Comparison of ENCODE assay signal across 13 mouse cellular contexts in the genomic region with DNA sequence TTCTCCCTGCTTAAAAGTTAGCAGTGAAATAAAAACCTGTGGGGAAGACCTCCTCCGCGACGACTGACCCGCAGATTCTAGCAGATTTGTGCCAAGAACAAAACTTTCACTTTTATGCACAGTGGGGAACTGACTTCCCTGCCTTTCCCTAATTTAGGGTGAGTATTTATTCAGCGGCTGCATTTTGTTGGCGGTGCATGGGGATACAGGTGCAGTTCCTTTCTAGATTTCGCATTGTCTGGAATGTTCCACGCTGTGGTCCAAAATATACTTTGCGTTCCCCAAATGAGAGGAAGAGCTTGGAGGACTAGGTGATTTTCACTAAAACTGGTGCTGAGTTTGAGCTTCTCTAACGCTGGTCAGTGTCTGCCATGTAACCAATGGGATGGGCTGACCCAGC. TPM values are rescaled to one million over a fixed set of nuclear protein-coding genes. Genes with fewer than 3 reads are reported as not detected.
DNase-seq lines count a peak whose midpoint lies in the region; ATAC-seq and TF ChIP-seq lines count a peak whose summit lies in the region.
"Had no signal": no experiment of that assay in that cellular context is flagged by ENCODE, and none has a peak within 500 bp of the region (broad histone marks: within the 10 kb centered on the region; RNA-seq: fewer than 3 reads in every experiment).

No protein-coding gene starts in this region.

- no peak overlapping the region for H3K9ac ChIP-seq in forebrain, embryonic 12.5 days
- H3K9ac ChIP-seq in forebrain, embryonic 14.5 days (ENCODE audit: low read length): no peak overlapping the region
- H3K9ac ChIP-seq in liver, adult 2 months (ENCODE audit: low read depth, low read length): no peak overlapping the region
- no peak overlapping the region for H3K9ac ChIP-seq in heart, embryonic 12.5 days
- H3K9ac ChIP-seq in liver, embryonic 13.5 days: no peak overlapping the region

- 0 out of 2 replicates have a peak overlapping the region, but pooled peaks have one; percentile 17 for H3K4me2 ChIP-seq in forebrain, embryonic 12.5 days
- H3K4me2 ChIP-seq in forebrain, embryonic 14.5 days (ENCODE audit: low read length): no peak overlapping the region
- H3K4me2 ChIP-seq in heart, embryonic 12.5 days: peak overlapping the region; percentile 36; the same call in 1 of the 2 replicates
- H3K4me2 ChIP-seq in liver, embryonic 13.5 days: peak overlapping the region; percentile 39

- no peak overlapping the region for H3K27ac ChIP-seq in forebrain, embryonic 12.5 days
- no peak overlapping the region for H3K27ac ChIP-seq in forebrain, embryonic 14.5 days (ENCODE audit: low read depth, low read length)
- no peak overlapping the region for H3K27ac ChIP-seq in liver, adult 2 months (replicated peaks; ENCODE audit: insufficient read depth, low read depth, low read length)
- no peak overlapping the region for H3K27ac ChIP-seq in heart, embryonic 12.5 days (ENCODE audit: poor library complexity, severe bottlenecking)
- no peak overlapping the region for H3K27ac ChIP-seq in liver, embryonic 13.5 days
- H3K27ac ChIP-seq: left cerebral cortex, adult 2 months had no signal

- no peaks in the 10 kb centered on the region for H3K9me3 ChIP-seq in forebrain, embryonic 12.5 days
- no peaks in the 10 kb centered on the region for H3K9me3 ChIP-seq in forebrain, embryonic 14.5 days (replicated peaks; ENCODE audit: control insufficient read depth, low read length)
- H3K9me3 ChIP-seq in heart, embryonic 12.5 days (replicated peaks): peaks cover 4% of the 10 kb centered on the region
- H3K9me3 ChIP-seq in liver, embryonic 13.5 days (replicated peaks): no peaks in the 10 kb centered on the region
- H3K9me3 ChIP-seq: G1E had no signal

- no peak for ATAC-seq in forebrain, embryonic 12.5 days (ENCODE audit: low FRiP score)
- ATAC-seq in forebrain, embryonic 14.5 days: no peak
- ATAC-seq in heart, embryonic 12.5 days (ENCODE audit: insufficient number of reproducible peaks, low FRiP score): no peak
- ATAC-seq in liver, embryonic 13.5 days (ENCODE audit: low read depth): no peak

- H3K79me2 ChIP-seq in liver, adult 2 months (ENCODE audit: control insufficient read depth, insufficient read depth, low read length): no peaks in the 10 kb centered on the region

- no peak for TF ChIP-seq CTCF in liver, adult 2 months (IDR thresholded peaks at IDR 0.05; ENCODE audit: low read depth, low read length)

- DNase-seq in forebrain, embryonic 14.5 days (ENCODE audit: low spot score): no peak
- DNase-seq in liver, adult 2 months (ENCODE audit: extremely low read depth, low read depth, low spot score): no peak
- no peak for DNase-seq in liver
- DNase-seq in liver, embryonic 13.5 days: no peak
- no peak for DNase-seq in ovary, postnatal 36 days (ENCODE audit: low spot score)
- no peak for DNase-seq in spleen, postnatal 36 days (ENCODE audit: low spot score in 2 of 2)
- DNase-seq: cerebellum, postnatal 10 days; right cerebral cortex, postnatal 14 days had no signal

- H3K27me3 ChIP-seq in forebrain, embryonic 12.5 days: no peaks in the 10 kb centered on the region
- no peaks in the 10 kb centered on the region for H3K27me3 ChIP-seq in forebrain, embryonic 14.5 days (replicated peaks; ENCODE audit: control insufficient read depth, insufficient read depth, low read length)
- no peaks in the 10 kb centered on the region for H3K27me3 ChIP-seq in liver, adult 2 months (ENCODE audit: control insufficient read depth, insufficient read depth, low read length)
- no peaks in the 10 kb centered on the region for H3K27me3 ChIP-seq in heart, embryonic 12.5 days (replicated peaks)
- H3K27me3 ChIP-seq in liver, embryonic 13.5 days: no peaks in the 10 kb centered on the region

- no peak for TF ChIP-seq POLR2A in liver, adult 2 months (IDR thresholded peaks at IDR 0.05; ENCODE audit: extremely low read depth, insufficient read depth, low read length)

- H3K36me3 ChIP-seq in forebrain, embryonic 12.5 days (replicated peaks): no peaks in the 10 kb centered on the region
- no peaks in the 10 kb centered on the region for H3K36me3 ChIP-seq in forebrain, embryonic 14.5 days (ENCODE audit: control insufficient read depth, insufficient read depth, low read length)
- no peaks in the 10 kb centered on the region for H3K36me3 ChIP-seq in liver, adult 2 months (ENCODE audit: control insufficient read depth, insufficient read depth, low read length)
- H3K36me3 ChIP-seq in heart, embryonic 12.5 days: no peaks in the 10 kb centered on the region
- H3K36me3 ChIP-seq in liver, embryonic 13.5 days: no peaks in the 10 kb centered on the region
- H3K36me3 ChIP-seq: G1E had no signal

- H3K4me1 ChIP-seq in forebrain, embryonic 12.5 days: peaks cover 8% of the 10 kb centered on the region
- H3K4me1 ChIP-seq in forebrain, embryonic 14.5 days (ENCODE audit: control insufficient read depth, insufficient read depth, low read length): no peaks in the 10 kb centered on the region
- peaks cover 4% of the 10 kb centered on the region for H3K4me1 ChIP-seq in liver, adult 2 months (ENCODE audit: control insufficient read depth, insufficient read depth, low read length)
- H3K4me1 ChIP-seq in heart, embryonic 12.5 days (replicated peaks): peaks cover 9% of the 10 kb centered on the region; the same call in 1 of the 2 replicates
- peaks cover 18% of the 10 kb centered on the region for H3K4me1 ChIP-seq in liver, embryonic 13.5 days (replicated peaks)

- WGBS in forebrain, embryonic 12.5 days: 29% methylated on average over 10 of the region's 10 CpGs
- 27% methylated on average over 10 of the region's 10 CpGs for WGBS in forebrain, embryonic 14.5 days
- WGBS in liver, adult 2 months: 39% methylated on average over 10 of the region's 10 CpGs
- WGBS in heart, embryonic 12.5 days: 35% methylated on average over 10 of the region's 10 CpGs
- WGBS in liver, embryonic 13.5 days (ENCODE audit: insufficient replicate concordance): 44% methylated on average over 10 of the region's 10 CpGs

- no peak overlapping the region for H3K4me3 ChIP-seq in forebrain, embryonic 12.5 days (replicated peaks)
- no peak overlapping the region for H3K4me3 ChIP-seq in forebrain, embryonic 14.5 days (ENCODE audit: low read depth, low read length)
- 0 out of 2 replicates have a peak overlapping the region, but pooled peaks have one; percentile 8 for H3K4me3 ChIP-seq in liver, adult 2 months (ENCODE audit: insufficient read depth, low read depth, low read length)
- H3K4me3 ChIP-seq in heart, embryonic 12.5 days: no peak overlapping the region
- no peak overlapping the region for H3K4me3 ChIP-seq in liver, embryonic 13.5 days (replicated peaks)
- H3K4me3 ChIP-seq: left cerebral cortex, adult 2 months had no signal

RNA-seq across cellular contexts. Expression of gene Pparg, which starts 16.6 kb away (rescaled TPM):
- polyA plus RNA-seq in forebrain, embryonic 12.5 days (2016; fragmentation: Nextera tagmentation; extraction: Ambion mirVana): not detected in 2 replicates
- 0.16 TPM in 1 of 2 replicates, not detected in the other for polyA plus RNA-seq in forebrain, embryonic 14.5 days (2014; fragmentation: Nextera tagmentation; extraction: Ambion mirVana)
- 8.5 and 8.9 TPM in 2 replicates for total RNA-seq in liver, adult 2 months (2014; rRNA removed)
- 4.5 and 6.2 TPM in 2 replicates for polyA plus RNA-seq in liver, adult 2 months (2012; rRNA removed)
- 1.3 and 2.0 TPM in 2 replicates for polyA plus RNA-seq in heart, embryonic 12.5 days (2016; fragmentation: Nextera tagmentation; extraction: Ambion mirVana)
- polyA plus RNA-seq in liver, embryonic 13.5 days (2015; fragmentation: Nextera tagmentation; extraction: Ambion mirVana): 1.2 and 1.3 TPM in 2 replicates
- total RNA-seq: G1E; megakaryocyte-erythroid progenitor cell, adult 5-6 weeks had no signal
- polyA plus RNA-seq: G1E had no signal
